9 mouse cellular contexts compared by ENCODE assay signal in genomic region chr16:84495438-84495837, GRCm38 (mm10). TPM values are rescaled to one million over a fixed set of nuclear protein-coding genes. Genes with fewer than 3 reads are reported as not detected.
DNase-seq lines count a peak whose midpoint lies in the region; ATAC-seq lines count a peak whose summit lies in the region.
"Had no signal": no experiment of that assay in that cellular context is flagged by ENCODE, and none has a peak within 500 bp of the region (broad histone marks: within the 10 kb centered on the region; RNA-seq: fewer than 3 reads in every experiment).

No protein-coding gene starts in this region.

- WGBS in hindbrain, embryonic 12.5 days, result 52% methylated on average over 2 of the region's 2 CpGs
- 40% methylated on average over 2 of the region's 2 CpGs for WGBS in hindbrain, embryonic 13.5 days

- intact Hi-C loops in left cerebral cortex, postnatal 36 days (cut with DNase I), result loop anchor here (10.0 kb wide), 1 partner anchor 361 kb away; no protein-coding TSS in a partner anchor
- intact Hi-C loops in gastrocnemius, postnatal 36 days (cut with DNase I), result no loop called here

- ATAC-seq in hindbrain, embryonic 12.5 days (ENCODE audit: low FRiP score), result peak; percentile 63
- ATAC-seq in hindbrain, embryonic 13.5 days (ENCODE audit: low FRiP score), result no peak
- peak; percentile 96 for ATAC-seq in frontal cortex, adult (ENCODE audit: low TSS enrichment)
- ATAC-seq in erythroblast, adult 5-6 weeks (replicated peaks; ENCODE audit: low FRiP score, poor library complexity, severe bottlenecking), result no peak

- no peak overlapping the region for H3K4me3 ChIP-seq in hindbrain, embryonic 12.5 days
- no peak overlapping the region for H3K4me3 ChIP-seq in hindbrain, embryonic 13.5 days
- H3K4me3 ChIP-seq: limb, embryonic 15.5 days had no signal

- no peaks in the 10 kb centered on the region for H3K27me3 ChIP-seq in hindbrain, embryonic 12.5 days
- H3K27me3 ChIP-seq in hindbrain, embryonic 13.5 days, result no peaks in the 10 kb centered on the region
- H3K27me3 ChIP-seq: limb, embryonic 15.5 days had no signal

- peaks cover 2% of the 10 kb centered on the region; the same call in 1 of the 2 replicates for H3K4me1 ChIP-seq in hindbrain, embryonic 12.5 days
- no peaks in the 10 kb centered on the region for H3K4me1 ChIP-seq in hindbrain, embryonic 13.5 days (replicated peaks)
- H3K4me1 ChIP-seq: limb, embryonic 15.5 days had no signal

- H3K4me2 ChIP-seq in hindbrain, embryonic 12.5 days (replicated peaks), result no peak overlapping the region
- H3K4me2 ChIP-seq in hindbrain, embryonic 13.5 days, result no peak overlapping the region
- H3K4me2 ChIP-seq: limb, embryonic 15.5 days had no signal

- H3K36me3 ChIP-seq in hindbrain, embryonic 12.5 days, result no peaks in the 10 kb centered on the region
- H3K36me3 ChIP-seq in hindbrain, embryonic 13.5 days, result no peaks in the 10 kb centered on the region
- H3K36me3 ChIP-seq: limb, embryonic 15.5 days had no signal

- H3K9ac ChIP-seq in hindbrain, embryonic 12.5 days, result no peak overlapping the region
- H3K9ac ChIP-seq in hindbrain, embryonic 13.5 days, result no peak overlapping the region
- H3K9ac ChIP-seq: limb, embryonic 15.5 days had no signal

- H3K9me3 ChIP-seq in hindbrain, embryonic 12.5 days (replicated peaks), result no peaks in the 10 kb centered on the region
- H3K9me3 ChIP-seq in hindbrain, embryonic 13.5 days, result no peaks in the 10 kb centered on the region
- H3K9me3 ChIP-seq: limb, embryonic 15.5 days had no signal

- peak; percentile 41 for DNase-seq in NIH3T3 (ENCODE audit: low read depth)
- peak; percentile 15 to 30 for DNase-seq in left cerebral cortex, postnatal 36 days (ENCODE audit: low spot score in 2 of 2)
- no peak for DNase-seq in gastrocnemius, postnatal 36 days
- no peak for DNase-seq in urinary bladder, adult 18-20 months (ENCODE audit: low spot score in 2 of 2)

- no peak overlapping the region for H3K27ac ChIP-seq in hindbrain, embryonic 12.5 days
- H3K27ac ChIP-seq in hindbrain, embryonic 13.5 days, result no peak overlapping the region
- H3K27ac ChIP-seq: limb, embryonic 15.5 days had no signal

RNA-seq across cellular contexts. Expression of gene A730009L09Rik, which starts 19.5 kb away (rescaled TPM):
- polyA plus RNA-seq in hindbrain, embryonic 12.5 days (2016; fragmentation: Nextera tagmentation; extraction: Ambion mirVana), result not detected in 2 replicates
- not detected in 2 replicates for polyA plus RNA-seq in hindbrain, embryonic 13.5 days (2015; fragmentation: Nextera tagmentation; extraction: Ambion mirVana)
- total RNA-seq in left cerebral cortex, postnatal 36 days (2021), result under 1 TPM; 0.20 to 0.25 TPM
- total RNA-seq in erythroblast, adult 5-6 weeks (2015; ENCODE audit: low replicate concordance), result not detected in 2 replicates
- not detected in 2 replicates for total RNA-seq in erythroblast, adult 5-6 weeks (2017; ENCODE audit: low replicate concordance)
- total RNA-seq in gastrocnemius, postnatal 36 days (2021), result not detected
- polyA plus RNA-seq: limb, embryonic 15.5 days had no signal

Comparison
In these comparisons a context has a peak if more than half of its experiments do, and no peak if none do; other contexts are left out.
1. ATAC-seq: peak in hindbrain, embryonic 12.5 days (single experiment) and frontal cortex, adult (single experiment); none in hindbrain, embryonic 13.5 days (single experiment) and erythroblast, adult 5-6 weeks (single experiment).
2. DNase-seq: peak in NIH3T3 (single experiment) and left cerebral cortex, postnatal 36 days (2 of 2); none in gastrocnemius, postnatal 36 days (0 of 2) and urinary bladder, adult 18-20 months (0 of 2).